In genomic region chr19:28679776-28680391, GRCm38 (mm10) we compare ENCODE assay signal across 7 mouse cellular contexts. TPM values are rescaled to one million over a fixed set of nuclear protein-coding genes. Genes with fewer than 3 reads are reported as not detected.
DNase-seq lines count a peak whose midpoint lies in the region; ATAC-seq lines count a peak whose summit lies in the region.

Gene Glis3, minus strand, starts transcription at chr19:28680077.

- H3K9ac ChIP-seq in hindbrain, embryonic 12.5 days = peak within 1 kb of the TSS; percentile 54

- peak; percentile 92 for DNase-seq in Muller cell, postnatal 12 days (ENCODE audit: inconsistent ontology term)
- peak; percentile 72 for DNase-seq in adrenal gland, postnatal 25 days
- peak; percentile 68 for DNase-seq in forelimb bud, embryonic 11.5 days (ENCODE audit: low read depth, low spot score)
- DNase-seq in left cerebral cortex, adult 18-20 months (ENCODE audit: low spot score in 2 of 2) = peak; percentile 7 to 41
- DNase-seq in lung, postnatal 36 days = peak; percentile 70
- peak; percentile 60 to 68 for DNase-seq in right cerebral cortex, postnatal 10 days (ENCODE audit: low spot score in 2 of 2)

- H3K27ac ChIP-seq in hindbrain, embryonic 12.5 days = no peak within 1 kb of the TSS

- H3K4me1 ChIP-seq in hindbrain, embryonic 12.5 days = peaks cover 32% of the 10 kb centered on the region

- ATAC-seq in hindbrain, embryonic 12.5 days (ENCODE audit: low FRiP score) = peak; percentile 92

- under 1% methylated on average over 59 of the region's 66 CpGs for WGBS in hindbrain, embryonic 12.5 days

- peaks cover 43% of the 10 kb centered on the region for H3K27me3 ChIP-seq in hindbrain, embryonic 12.5 days

- peak within 1 kb of the TSS; percentile 99 for H3K4me2 ChIP-seq in hindbrain, embryonic 12.5 days (replicated peaks)

- no peaks in the 10 kb centered on the region for H3K9me3 ChIP-seq in hindbrain, embryonic 12.5 days (replicated peaks)

- no peaks in the 10 kb centered on the region for H3K36me3 ChIP-seq in hindbrain, embryonic 12.5 days

- H3K4me3 ChIP-seq in hindbrain, embryonic 12.5 days = peak within 1 kb of the TSS; percentile 51

RNA-seq across cellular contexts. Expression of gene Glis3, which starts in this region (rescaled TPM):
- total RNA-seq in adrenal gland, postnatal 25 days (2021) = 9.5 and 13.5 TPM in 2 replicates
- polyA plus RNA-seq in hindbrain, embryonic 12.5 days (2016; fragmentation: Nextera tagmentation; extraction: Ambion mirVana) = 2.6 and 2.7 TPM in 2 replicates
- 1 to 10 TPM; 7.3 to 7.5 TPM for total RNA-seq in left cerebral cortex, adult 18-20 months (2021)

Comparison
In these comparisons a context has a peak if more than half of its experiments do, and no peak if none do; other contexts are left out.
1. DNase-seq: peak in every context shown above with its lines; median percentile 92 in Muller cell, postnatal 12 days; 72 in adrenal gland, postnatal 25 days; 70 in lung, postnatal 36 days; 68 in forelimb bud, embryonic 11.5 days; 64 in right cerebral cortex, postnatal 10 days; 24 in left cerebral cortex, adult 18-20 months.